8 mouse cellular contexts compared by ENCODE assay signal in genomic region chr11:101553354-101553930, GRCm38 (mm10). TPM values are rescaled to one million over a fixed set of nuclear protein-coding genes. Genes with fewer than 3 reads are reported as not detected.
DNase-seq lines count a peak whose midpoint lies in the region; ATAC-seq and TF ChIP-seq lines count a peak whose summit lies in the region.

No protein-coding gene starts in this region.

- H3K27me3 ChIP-seq in erythroblast, embryonic 14.5 days (ENCODE audit: control insufficient read depth) = no peaks in the 10 kb centered on the region
- no peaks in the 10 kb centered on the region for H3K27me3 ChIP-seq in MEL (ENCODE audit: control insufficient read depth in 1 of 2, insufficient read depth in 2 of 2, low read length in 2 of 2)
- H3K27me3 ChIP-seq in heart, embryonic 11.5 days (ENCODE audit: control insufficient read depth, insufficient read depth, low read length) = no peaks in the 10 kb centered on the region
- no peaks in the 10 kb centered on the region for H3K27me3 ChIP-seq in liver, embryonic 12.5 days (replicated peaks)

- H3K4me1 ChIP-seq in erythroblast, embryonic 14.5 days (ENCODE audit: control insufficient read depth) = peaks cover 47% of the 10 kb centered on the region
- H3K4me1 ChIP-seq in MEL (ENCODE audit: control insufficient read depth in 1 of 2, insufficient read depth in 2 of 2, low read length in 2 of 2) = peaks cover 2 to 11% of the 10 kb centered on the region in 2 experiments; a peak in 3 of 4 replicates
- peaks cover 14% of the 10 kb centered on the region for H3K4me1 ChIP-seq in heart, embryonic 11.5 days (ENCODE audit: control insufficient read depth, insufficient read depth, low read length)
- peaks cover 38% of the 10 kb centered on the region for H3K4me1 ChIP-seq in liver, embryonic 12.5 days

- H3K79me2 ChIP-seq in MEL (ENCODE audit: control insufficient read depth, insufficient read depth, low read length, poor library complexity) = peaks cover 39% of the 10 kb centered on the region

- no peak for TF ChIP-seq CTCF in MEL (IDR thresholded peaks at IDR 0.05 in 2 of 3, conservative IDR thresholded peaks at IDR 0.05 in 1 of 3; ENCODE audit: control insufficient read depth in 1 of 3, insufficient read depth in 1 of 3, low read depth in 2 of 3, low read length in 3 of 3, poor library complexity in 1 of 3, severe bottlenecking in 1 of 3)

- ATAC-seq in erythroblast, adult 5-6 weeks (replicated peaks; ENCODE audit: low FRiP score, poor library complexity, severe bottlenecking) = no peak
- ATAC-seq in heart, embryonic 11.5 days (replicated peaks; ENCODE audit: insufficient number of reproducible peaks, low FRiP score, low TSS enrichment) = no peak
- no peak for ATAC-seq in liver, embryonic 12.5 days

- H3K27ac ChIP-seq in MEL (ENCODE audit: control insufficient read depth, low read depth, low read length) = peak overlapping the region; percentile 70
- peak overlapping the region; percentile 84; the same call in 1 of the 2 replicates for H3K27ac ChIP-seq in heart, embryonic 11.5 days (ENCODE audit: low read depth, low read length)
- H3K27ac ChIP-seq in liver, embryonic 12.5 days = peak overlapping the region; percentile 93

- 14% methylated on average over 8 of the region's 8 CpGs for WGBS in heart, embryonic 11.5 days (ENCODE audit: insufficient replicate concordance)
- WGBS in liver, embryonic 12.5 days (ENCODE audit: insufficient replicate concordance) = 8% methylated on average over 8 of the region's 8 CpGs

- H3K4me3 ChIP-seq in erythroblast, embryonic 14.5 days (replicated peaks) = peak overlapping the region; percentile 73
- H3K4me3 ChIP-seq in MEL (ENCODE audit: control insufficient read depth in 1 of 2, insufficient read depth in 1 of 2, low read depth in 2 of 2, low read length in 2 of 2) = peak overlapping the region; percentile 93
- peak overlapping the region; percentile 59 for H3K4me3 ChIP-seq in heart, embryonic 11.5 days (ENCODE audit: low read depth, low read length)
- peak overlapping the region; percentile 74 for H3K4me3 ChIP-seq in liver, embryonic 12.5 days

- no peak for TF ChIP-seq RAD21 in MEL (IDR thresholded peaks at IDR 0.05; ENCODE audit: low read depth, low read length)

- H3K36me3 ChIP-seq in erythroblast, embryonic 14.5 days (ENCODE audit: control insufficient read depth) = peaks cover 63% of the 10 kb centered on the region
- peaks cover 4 to 23% of the 10 kb centered on the region in 2 experiments for H3K36me3 ChIP-seq in MEL (ENCODE audit: control insufficient read depth in 1 of 2, insufficient read depth in 2 of 2, low read length in 2 of 2)
- H3K36me3 ChIP-seq in heart, embryonic 11.5 days (ENCODE audit: control insufficient read depth, insufficient read depth, low read length) = no peaks in the 10 kb centered on the region; the same call in 1 of the 2 replicates
- peaks cover 50% of the 10 kb centered on the region for H3K36me3 ChIP-seq in liver, embryonic 12.5 days

- H3K4me2 ChIP-seq in heart, embryonic 11.5 days = peak overlapping the region; percentile 70
- H3K4me2 ChIP-seq in liver, embryonic 12.5 days = peak overlapping the region; percentile 85

- no peaks in the 10 kb centered on the region for H3K9me3 ChIP-seq in erythroblast, embryonic 14.5 days (ENCODE audit: control insufficient read depth, low read length)
- no peaks in the 10 kb centered on the region for H3K9me3 ChIP-seq in MEL (replicated peaks; ENCODE audit: insufficient read depth, low read length)
- H3K9me3 ChIP-seq in heart, embryonic 11.5 days (replicated peaks; ENCODE audit: control insufficient read depth, low read length) = no peaks in the 10 kb centered on the region
- no peaks in the 10 kb centered on the region for H3K9me3 ChIP-seq in liver, embryonic 12.5 days (replicated peaks)

- H3K9ac ChIP-seq in MEL (ENCODE audit: control insufficient read depth, low read depth, low read length, poor library complexity, severe bottlenecking) = peak overlapping the region; percentile 88
- H3K9ac ChIP-seq in heart, embryonic 11.5 days (ENCODE audit: low read depth, low read length) = peak overlapping the region; percentile 76
- peak overlapping the region; percentile 89 for H3K9ac ChIP-seq in liver, embryonic 12.5 days

- no peak for TF ChIP-seq POLR2A in MEL (IDR thresholded peaks at IDR 0.05; ENCODE audit: control insufficient read depth in 1 of 2, insufficient read depth in 1 of 2, low read depth in 1 of 2, low read length in 2 of 2, poor library complexity in 1 of 2)

- DNase-seq in MEL (ENCODE audit: low read depth, low spot score) = peak; percentile 76
- DNase-seq in yolk sac, embryonic 10.5 days (ENCODE audit: low spot score) = peak; percentile 32
- DNase-seq in gastrocnemius, postnatal 4 days (ENCODE audit: low spot score in 2 of 2) = no peak
- DNase-seq in spleen, postnatal 14 days (ENCODE audit: low spot score in 2 of 2) = no peak

- no peak for TF ChIP-seq EP300 in MEL (IDR thresholded peaks at IDR 0.05; ENCODE audit: low read depth in 1 of 2, low read length in 2 of 2)

TF ChIP-seq in MEL, 35 proteins besides CTCF, POLR2A, EP300 and RAD21:
- TF ChIP-seq MAZ (IDR thresholded peaks at IDR 0.05; ENCODE audit: low read depth, low read length) = no peak
- TF ChIP-seq USF1 (IDR thresholded peaks at IDR 0.05; ENCODE audit: low read depth, low read length) = peak; percentile 59
- TF ChIP-seq KAT2A (conservative IDR thresholded peaks at IDR 0.05; ENCODE audit: low read depth, low read length) = no peak
- TF ChIP-seq ETS1 (IDR thresholded peaks at IDR 0.05; ENCODE audit: low read depth, low read length) = peak; percentile 35; the same call in 1 of the 2 replicates
- TF ChIP-seq GABPA (IDR thresholded peaks at IDR 0.05; ENCODE audit: low read depth, low read length) = no peak
- TF ChIP-seq SIN3A (IDR thresholded peaks at IDR 0.05; ENCODE audit: low read length) = peak; percentile 74
- TF ChIP-seq BHLHE40 (IDR thresholded peaks at IDR 0.05; ENCODE audit: borderline replicate concordance, low read depth, low read length) = peak; percentile 84

RNA-seq across cellular contexts. Expression of gene Nbr1, which starts 1.5 kb away (rescaled TPM):
- 2.0 and 5.3 TPM in 2 replicates for polyA plus RNA-seq in erythroblast, embryonic 14.5 days (2012)
- total RNA-seq in erythroblast, adult 5-6 weeks (2015; ENCODE audit: low replicate concordance) = 128 and 158 TPM in 2 replicates
- total RNA-seq in erythroblast, adult 5-6 weeks (2017; ENCODE audit: low replicate concordance) = 218 and 300 TPM in 2 replicates
- 38.6 and 39.4 TPM in 2 replicates for total RNA-seq in MEL (2012; rRNA removed)
- 10 to 100 TPM in 1 of 2 experiments, not detected in 1; 52.3 TPM for polyA plus RNA-seq in MEL (2012; ENCODE audit: insufficient read depth in 1 of 2, insufficient read length in 2 of 2, low read depth in 1 of 2, low replicate concordance in 2 of 2, missing spikeins in 1 of 2)
- 48.4 and 72.2 TPM in 2 replicates for polyA plus RNA-seq in heart, embryonic 11.5 days (2014; fragmentation: Nextera tagmentation; extraction: Ambion mirVana)
- 45.1 and 47.9 TPM in 2 replicates for polyA plus RNA-seq in liver, embryonic 12.5 days (2016; fragmentation: Nextera tagmentation; extraction: Ambion mirVana)
- 100 to 1,000 TPM in 1 of 2 experiments, 10 to 100 TPM in 1; 93.3 to 134 TPM for total RNA-seq in gastrocnemius, postnatal 4 days (2021)

RNA-seq across cellular contexts. Expression of gene Brca1, which starts 1.7 kb away (rescaled TPM):
- 0.40 and 0.44 TPM in 2 replicates for polyA plus RNA-seq in erythroblast, embryonic 14.5 days (2012)
- 20.7 and 26.3 TPM in 2 replicates for total RNA-seq in erythroblast, adult 5-6 weeks (2015; ENCODE audit: low replicate concordance)
- total RNA-seq in erythroblast, adult 5-6 weeks (2017; ENCODE audit: low replicate concordance) = 48.9 and 52.9 TPM in 2 replicates
- total RNA-seq in MEL (2012; rRNA removed) = 35.3 and 37.1 TPM in 2 replicates
- 1,000 to 10,000 TPM in 1 of 2 experiments, 10 to 100 TPM in 1; 25.7 to 1,155 TPM for polyA plus RNA-seq in MEL (2012; ENCODE audit: insufficient read depth in 1 of 2, insufficient read length in 2 of 2, low read depth in 1 of 2, low replicate concordance in 2 of 2, missing spikeins in 1 of 2)
- 12.3 and 12.7 TPM in 2 replicates for polyA plus RNA-seq in heart, embryonic 11.5 days (2014; fragmentation: Nextera tagmentation; extraction: Ambion mirVana)
- polyA plus RNA-seq in liver, embryonic 12.5 days (2016; fragmentation: Nextera tagmentation; extraction: Ambion mirVana) = 17.2 and 17.4 TPM in 2 replicates
- total RNA-seq in gastrocnemius, postnatal 4 days (2021) = 1 to 10 TPM; 7.3 to 9.2 TPM

RNA-seq across cellular contexts. Expression of gene Tmem106a, which starts 28.6 kb away (rescaled TPM):
- 0.05 TPM in 1 of 2 replicates, not detected in the other for polyA plus RNA-seq in erythroblast, embryonic 14.5 days (2012)
- total RNA-seq in erythroblast, adult 5-6 weeks (2015; ENCODE audit: low replicate concordance) = 6.9 and 16.9 TPM in 2 replicates
- 3.6 and 3.8 TPM in 2 replicates for total RNA-seq in erythroblast, adult 5-6 weeks (2017; ENCODE audit: low replicate concordance)
- 0.23 and 0.36 TPM in 2 replicates for total RNA-seq in MEL (2012; rRNA removed)
- polyA plus RNA-seq in MEL (2012; ENCODE audit: insufficient read depth in 1 of 2, insufficient read length in 2 of 2, low read depth in 1 of 2, low replicate concordance in 2 of 2, missing spikeins in 1 of 2) = under 1 TPM in 1 of 2 experiments, not detected in 1; 0.81 TPM
- polyA plus RNA-seq in heart, embryonic 11.5 days (2014; fragmentation: Nextera tagmentation; extraction: Ambion mirVana) = 3.3 and 4.4 TPM in 2 replicates
- 5.0 and 5.3 TPM in 2 replicates for polyA plus RNA-seq in liver, embryonic 12.5 days (2016; fragmentation: Nextera tagmentation; extraction: Ambion mirVana)
- 10 to 100 TPM in 1 of 2 experiments, 1 to 10 TPM in 1; 7.0 to 14.0 TPM for total RNA-seq in gastrocnemius, postnatal 4 days (2021)

RNA-seq across cellular contexts. Expression of gene Gm11634, which starts 45.6 kb away (rescaled TPM):
- polyA plus RNA-seq in erythroblast, embryonic 14.5 days (2012) = not detected in 2 replicates
- total RNA-seq in erythroblast, adult 5-6 weeks (2015; ENCODE audit: low replicate concordance) = not detected in 2 replicates
- total RNA-seq in erythroblast, adult 5-6 weeks (2017; ENCODE audit: low replicate concordance) = not detected in 2 replicates
- total RNA-seq in MEL (2012; rRNA removed) = not detected in 2 replicates
- polyA plus RNA-seq in MEL (2012; ENCODE audit: insufficient read depth in 1 of 2, insufficient read length in 2 of 2, low read depth in 1 of 2, low replicate concordance in 2 of 2, missing spikeins in 1 of 2) = not detected
- not detected in 2 replicates for polyA plus RNA-seq in heart, embryonic 11.5 days (2014; fragmentation: Nextera tagmentation; extraction: Ambion mirVana)
- polyA plus RNA-seq in liver, embryonic 12.5 days (2016; fragmentation: Nextera tagmentation; extraction: Ambion mirVana) = not detected in 2 replicates
- not detected for total RNA-seq in gastrocnemius, postnatal 4 days (2021)

Comparison
In these comparisons a context has a peak if more than half of its experiments do, and no peak if none do; other contexts are left out.
1. DNase-seq: peak in MEL (single experiment) and yolk sac, embryonic 10.5 days (single experiment); none in gastrocnemius, postnatal 4 days (0 of 2) and spleen, postnatal 14 days (0 of 2).
2. Peak in every context shown above with its lines, with median percentiles within 50 percentile points of each other: H3K4me3 ChIP-seq, H3K27ac ChIP-seq and H3K9ac ChIP-seq.